Mouse (Mus musculus): Measurements from ENCODE around the gene Txnip.

Gene Txnip

GRCm38 (mm10) chr3:96551203-96551602 lies 6.6 kb upstream of the Txnip start:
- in situ Hi-C loops (cut with MboI, MseI) = no loop called here

- in situ Hi-C loops (cut with MboI, MseI) = no loop called here
These were observed 5.9 kb upstream of the Txnip start for GRCm38 (mm10) chr3:96551890-96552289.

GRCm38 (mm10) chr3:96553601-96554000 lies 4.2 kb upstream of the Txnip start:
- in situ Hi-C loops (cut with MboI, MseI) = no loop called here

- in situ Hi-C loops (cut with MboI, MseI) = no loop called here
These were observed 3.5 kb upstream of the Txnip start for GRCm38 (mm10) chr3:96554251-96554650.

GRCm38 (mm10) chr3:96555041-96555596 lies 2.6 kb upstream of the Txnip start:
- in situ Hi-C loops (cut with MboI, MseI) = no loop called here

- in situ Hi-C loops (cut with MboI, MseI) = no loop called here
These were observed 1.6 kb upstream of the Txnip start for GRCm38 (mm10) chr3:96555999-96556614.

- in situ Hi-C loops (cut with MboI, MseI) = no loop called here
These were observed 814 bp upstream of the Txnip start for GRCm38 (mm10) chr3:96556651-96557635.

GRCm38 (mm10) chr3:96558159-96558558 lies 402 bp downstream of the Txnip start:
- in situ Hi-C loops (cut with MboI, MseI) = no loop called here

GRCm38 (mm10) chr3:96558668-96559196 lies 975 bp downstream of the Txnip start:
- in situ Hi-C loops (cut with MboI, MseI) = no loop called here

GRCm38 (mm10) chr3:96559398-96559910 lies 1.7 kb downstream of the Txnip start:
- in situ Hi-C loops (cut with MboI, MseI) = no loop called here

- in situ Hi-C loops (cut with MboI, MseI) = no loop called here
These were observed 2.4 kb downstream of the Txnip start for GRCm38 (mm10) chr3:96559911-96560850.

- in situ Hi-C loops (cut with MboI, MseI) = no loop called here
These were observed 3.3 kb downstream of the Txnip start for GRCm38 (mm10) chr3:96560881-96561668.

- in situ Hi-C loops (cut with MboI, MseI) = no loop called here
These were observed 4.4 kb downstream of the Txnip start for GRCm38 (mm10) chr3:96561946-96562681.

- in situ Hi-C loops (cut with MboI, MseI) = no loop called here
These were observed 5.5 kb downstream of the Txnip start for GRCm38 (mm10) chr3:96563267-96563666.

- in situ Hi-C loops (cut with MboI, MseI) = no loop called here
These were observed 6.3 kb downstream of the Txnip start for GRCm38 (mm10) chr3:96563911-96564632.

- in situ Hi-C loops (cut with MboI, MseI) = no loop called here
These were observed 6.9 kb downstream of the Txnip start for GRCm38 (mm10) chr3:96564633-96565032.

- in situ Hi-C loops (cut with MboI, MseI) = no loop called here
These were observed 7.3 kb downstream of the Txnip start for GRCm38 (mm10) chr3:96565105-96565504.

GRCm38 (mm10) chr3:96566661-96567450 lies 9.1 kb downstream of the Txnip start:
- in situ Hi-C loops (cut with MboI, MseI) = no loop called here
